Mouse (Mus musculus): ENCODE measurements at regions not wholly inside any gene's neighbourhood (a gene's known extent, or its start where the extent isn't known, plus 50 kb on each side); places are given as distances from the start of the nearest gene placed in this dataset.

DNA sequence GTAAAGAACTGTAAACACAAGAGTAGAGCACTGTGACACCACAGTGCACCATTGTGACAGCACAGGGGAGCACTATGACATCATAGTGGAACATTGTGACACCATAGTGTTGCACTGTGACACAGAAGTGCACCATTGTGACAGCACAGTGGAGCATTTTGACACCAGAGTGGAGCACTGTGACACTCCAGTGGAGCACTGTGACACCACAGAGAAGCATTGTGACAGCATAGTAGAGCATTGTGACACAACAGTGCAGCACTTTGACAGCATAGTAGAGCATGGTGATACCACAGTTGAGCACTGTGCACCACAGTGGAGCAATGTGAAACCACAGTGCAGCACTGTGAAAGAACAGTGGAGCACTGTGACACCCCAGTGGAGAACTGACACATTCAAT, 2750.4 kb upstream of the Gm8797 start:
- peak; percentile 46; the same call in 1 of the 2 replicates for ATAC-seq (replicated peaks; ENCODE audit: insufficient number of reproducible peaks, low FRiP score, low TSS enrichment, poor library complexity, severe bottlenecking)

DNA sequence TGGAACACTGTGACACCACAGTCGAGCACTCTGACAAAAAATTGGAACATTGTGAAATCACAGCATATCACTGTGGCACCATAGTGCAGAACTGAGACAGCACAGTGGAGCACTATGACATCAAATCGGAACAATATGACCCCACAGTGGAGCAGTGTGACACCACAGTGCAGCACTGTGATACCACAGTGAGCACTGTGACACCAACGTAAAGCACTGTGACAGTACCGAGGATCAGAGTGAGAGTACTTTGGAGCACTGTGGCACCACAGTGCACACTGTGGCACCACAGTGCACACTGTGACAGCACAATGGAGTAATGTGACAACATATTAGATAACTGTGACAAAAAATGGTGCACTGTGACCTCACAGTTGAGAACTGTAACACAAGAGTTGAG, 2749.4 kb upstream of the Gm8797 start:
- no peak for ATAC-seq (replicated peaks; ENCODE audit: insufficient number of reproducible peaks, low FRiP score, low TSS enrichment, poor library complexity, severe bottlenecking)

DNA sequence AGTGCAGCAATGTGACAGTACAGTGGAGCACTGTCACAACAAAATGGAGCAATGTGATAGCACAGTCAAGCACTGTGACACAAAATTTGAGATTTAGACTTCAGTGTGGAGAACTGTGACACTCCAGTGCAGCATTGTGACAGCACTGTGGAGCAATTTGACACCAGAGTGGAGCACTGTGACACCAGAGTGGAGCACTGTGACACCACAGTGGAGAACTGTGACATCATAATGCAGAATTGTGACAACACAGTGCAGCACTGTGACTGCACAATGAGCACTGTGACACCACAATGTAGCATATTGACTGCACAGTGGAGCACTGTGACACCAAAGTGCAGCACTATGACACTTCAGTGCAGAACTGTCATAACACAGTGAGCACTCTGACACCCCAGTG, 2749.0 kb upstream of the Gm8797 start:
- ATAC-seq (replicated peaks; ENCODE audit: insufficient number of reproducible peaks, low FRiP score, low TSS enrichment, poor library complexity, severe bottlenecking), result peak; percentile 53; the same call in 1 of the 2 replicates

DNA sequence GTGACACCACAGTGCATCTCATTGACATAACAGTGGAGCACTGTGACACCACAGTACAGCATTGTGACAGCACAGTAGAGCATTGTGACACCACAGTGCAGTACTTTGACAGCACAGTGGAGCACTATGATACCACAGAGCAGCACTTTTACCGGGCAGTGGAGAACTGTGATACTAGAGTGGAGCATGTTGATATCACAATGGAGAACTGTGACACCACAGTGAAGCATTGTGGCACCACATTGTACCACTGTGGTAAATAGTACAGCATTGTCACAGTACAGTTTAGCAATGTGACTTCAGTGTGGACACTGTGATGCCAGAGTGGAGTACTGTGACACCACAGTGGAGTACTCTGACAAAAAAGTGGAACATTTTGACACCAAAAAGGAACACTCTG, 2747.2 kb upstream of the Gm8797 start:
- ATAC-seq (replicated peaks; ENCODE audit: insufficient number of reproducible peaks, low FRiP score, low TSS enrichment, poor library complexity, severe bottlenecking), result no peak

DNA sequence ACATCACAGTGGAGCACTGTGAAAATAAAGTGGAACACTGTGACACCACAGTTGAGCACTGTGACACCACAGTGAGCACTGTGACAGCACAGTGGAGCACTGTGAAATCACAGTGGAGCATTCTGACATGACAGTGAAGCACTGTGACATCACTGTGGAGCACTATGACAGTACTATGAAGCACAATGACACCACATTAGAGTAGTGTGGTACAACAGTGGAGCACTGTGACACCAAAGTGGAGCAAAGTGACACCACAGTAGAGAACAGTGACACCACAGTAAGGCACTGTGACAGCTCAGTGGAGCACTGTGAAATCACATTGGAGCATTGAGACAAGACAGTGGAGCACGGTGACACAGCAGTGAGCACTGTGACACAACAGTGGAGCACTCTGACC, 2739.5 kb upstream of the Gm8797 start:
- ATAC-seq (replicated peaks; ENCODE audit: insufficient number of reproducible peaks, low FRiP score, low TSS enrichment, poor library complexity, severe bottlenecking), result no peak

DNA sequence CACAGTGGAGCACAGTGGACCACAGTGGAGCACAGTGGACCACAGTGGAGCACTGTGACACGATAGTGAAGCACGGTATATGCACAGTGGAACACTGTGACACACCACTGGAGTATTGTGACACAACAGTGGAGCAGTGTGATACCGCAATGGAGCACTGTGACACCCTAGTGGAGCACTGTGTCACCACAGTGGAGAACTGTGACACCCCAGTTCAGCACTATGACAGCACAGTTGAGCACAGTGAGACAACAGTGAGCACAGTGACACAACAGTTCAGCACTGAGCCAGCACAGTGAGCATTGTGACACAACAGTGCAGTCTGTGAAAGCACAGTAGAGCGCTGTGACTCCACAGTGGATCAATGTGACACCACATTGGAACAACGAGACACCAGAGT, 2737.7 kb upstream of the Gm8797 start:
- ATAC-seq (replicated peaks; ENCODE audit: insufficient number of reproducible peaks, low FRiP score, low TSS enrichment, poor library complexity, severe bottlenecking), result no peak

DNA sequence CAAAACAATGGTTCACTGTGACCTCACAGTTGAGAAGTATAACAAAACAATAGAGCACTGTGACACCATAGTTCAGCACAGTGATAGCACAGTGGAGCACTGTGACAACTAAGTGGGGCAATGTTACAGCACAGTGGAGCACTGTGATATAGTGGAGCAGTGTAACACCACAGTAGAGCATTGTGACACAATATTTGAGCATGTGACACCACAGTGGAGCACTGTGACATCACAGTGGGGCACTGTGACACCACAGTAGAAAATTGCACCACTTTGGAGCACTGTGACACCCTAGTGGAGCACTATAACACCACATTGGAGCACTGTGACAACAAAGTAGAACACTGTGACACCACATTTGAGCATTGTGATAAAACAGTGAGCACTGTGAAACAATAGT, 2735.6 kb upstream of the Gm8797 start:
- peak; percentile 61 for ATAC-seq (replicated peaks; ENCODE audit: insufficient number of reproducible peaks, low FRiP score, low TSS enrichment, poor library complexity, severe bottlenecking)

DNA sequence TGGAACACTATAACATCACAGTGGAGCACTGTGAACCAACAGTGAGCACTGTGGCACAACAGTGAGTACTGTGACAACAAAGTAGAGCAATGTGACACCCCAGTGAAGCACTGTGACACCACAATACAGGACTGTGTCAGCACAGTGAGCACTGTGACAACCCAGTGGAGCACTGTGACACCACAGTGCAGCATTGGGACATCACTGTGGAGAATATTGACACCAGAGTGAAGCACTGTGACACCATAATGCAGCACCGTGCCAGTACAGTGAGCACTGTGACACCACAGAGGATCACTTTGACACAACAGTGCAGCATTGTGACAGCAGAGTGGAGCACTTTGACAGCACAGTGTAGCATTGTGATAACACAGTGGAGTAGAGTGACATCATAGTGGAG, 2734.0 kb upstream of the Gm8797 start:
- no peak for ATAC-seq (replicated peaks; ENCODE audit: insufficient number of reproducible peaks, low FRiP score, low TSS enrichment, poor library complexity, severe bottlenecking)

DNA sequence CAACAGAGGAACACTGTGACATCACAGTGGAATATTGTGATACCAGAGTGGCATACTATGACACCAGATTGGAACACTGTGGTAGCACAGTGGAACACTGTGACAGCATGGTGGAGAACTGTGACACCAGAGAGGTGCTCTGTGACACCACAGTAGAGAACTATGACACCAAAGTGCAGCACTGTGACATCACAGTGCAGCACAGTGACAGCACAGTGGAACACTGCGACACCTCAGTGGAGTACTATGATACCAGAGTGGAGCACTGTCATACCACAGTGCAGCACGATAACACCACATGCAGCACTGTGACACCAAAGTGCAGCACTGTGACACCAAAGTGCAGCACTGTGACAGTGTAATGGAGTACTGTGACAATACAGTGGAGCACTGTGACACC, 2717.8 kb upstream of the Gm8797 start:
- ATAC-seq (replicated peaks; ENCODE audit: insufficient number of reproducible peaks, low FRiP score, low TSS enrichment, poor library complexity, severe bottlenecking), result no peak
